Mouse (Mus musculus) R1 (cell line): ENCODE measurements around the gene P4ha3.
A peak's percentile ranks its signal among the peaks of the same experiment; 100 is the strongest.

Experiments
- DNase-seq: peaks from one replicate; pipeline ENCODE4 v3.0.0-alpha.2; 2018; ENCODE audit warnings: low read depth, low spot score

Gene P4ha3

DNA sequence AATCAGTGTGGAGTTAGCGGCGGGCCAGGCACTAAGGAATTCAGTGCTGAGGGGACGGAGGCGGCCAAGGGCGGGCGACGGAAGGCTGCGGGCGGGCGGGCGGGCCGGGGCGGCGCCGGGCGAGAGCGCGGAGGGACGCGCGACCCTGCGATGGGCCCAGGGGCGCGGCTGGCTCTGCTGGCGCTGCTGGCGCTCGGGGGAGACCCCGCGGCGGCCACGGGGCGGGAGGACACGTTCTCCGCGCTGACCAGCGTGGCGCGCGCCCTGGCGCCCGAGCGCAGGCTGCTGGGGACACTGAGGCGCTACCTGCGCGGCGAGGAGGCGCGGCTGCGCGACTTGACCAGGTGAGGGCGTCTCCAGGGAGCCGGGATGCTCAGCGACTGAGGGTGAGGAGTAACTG lies at the start of gene P4ha3:
P4ha3 (plus strand) TSS at position 138 of the 400 bp plus-strand sequence.
- peak; percentile 61 for DNase-seq

DNA sequence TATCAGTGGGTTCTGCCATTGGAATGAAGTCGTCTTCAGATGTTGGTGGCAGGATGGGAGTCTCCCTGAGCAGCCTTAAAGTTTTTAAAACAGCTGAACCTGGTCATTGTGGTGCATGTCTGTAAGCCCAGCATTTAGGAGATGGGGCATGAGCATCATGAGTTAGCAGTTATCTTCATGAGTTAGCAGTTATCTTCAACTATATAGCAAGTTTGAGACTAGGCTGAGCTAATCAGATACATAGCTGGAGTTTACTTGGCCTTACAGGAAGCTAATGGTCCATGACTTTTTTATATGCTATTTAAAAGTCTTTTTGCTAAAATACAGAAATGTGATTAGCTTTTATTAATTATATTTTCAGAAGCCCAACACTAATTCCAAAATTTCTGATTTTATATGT lies 47.0 kb upstream of the P4ha3 start:
- DNase-seq: no peak

GRCm38 (mm10) chr7:100240601-100241000 lies 44.7 kb upstream of the P4ha3 start:
- no peak for DNase-seq

DNA sequence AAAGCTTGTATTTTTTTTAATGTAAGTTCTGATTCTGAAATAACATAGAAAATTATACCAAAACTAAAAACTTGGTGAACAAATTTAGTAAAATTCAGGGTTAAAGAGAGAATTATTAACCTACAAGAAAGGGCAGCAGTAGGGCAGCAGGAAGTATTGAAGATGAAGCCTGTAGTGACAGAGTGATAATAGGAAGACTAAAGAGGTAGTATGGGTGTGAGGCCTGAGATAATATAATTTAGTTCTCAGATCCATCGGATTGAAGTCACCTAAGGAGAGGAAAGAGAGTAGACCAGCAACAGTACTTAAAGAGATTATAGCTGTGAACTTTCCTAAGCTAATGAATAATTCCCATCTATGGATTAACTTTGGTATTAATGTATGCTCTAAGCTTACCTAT lies 42.3 kb upstream of the P4ha3 start:
- no peak for DNase-seq

GRCm38 (mm10) chr7:100244225-100244624 lies 41.1 kb upstream of the P4ha3 start:
- no peak for DNase-seq

DNA sequence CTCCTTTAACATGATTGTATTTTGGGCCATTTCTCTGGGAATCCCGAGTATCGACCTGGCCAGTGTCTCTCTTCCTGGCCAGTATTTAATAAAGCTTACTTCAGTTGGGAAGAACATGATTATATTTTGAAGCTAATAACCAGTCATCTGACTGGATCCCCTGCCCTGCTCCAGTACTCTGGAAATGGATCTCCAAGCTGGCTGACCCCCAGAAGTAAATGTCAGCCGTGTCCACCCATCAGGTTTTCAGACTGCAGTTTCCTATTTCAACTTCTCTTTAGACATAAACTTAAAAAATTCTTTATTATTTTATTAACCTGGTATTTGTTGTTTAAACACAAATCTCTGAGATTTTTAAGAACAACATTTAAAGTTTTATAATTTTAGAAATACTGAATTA lies 40.1 kb upstream of the P4ha3 start:
- no peak for DNase-seq

- DNase-seq: peak; percentile 14
These were observed 34.7 kb upstream of the P4ha3 start for GRCm38 (mm10) chr7:100250667-100251066.

GRCm38 (mm10) chr7:100262350-100262749 lies 23.0 kb upstream of the P4ha3 start:
- DNase-seq: peak; percentile 27

GRCm38 (mm10) chr7:100264934-100265333 lies 20.4 kb upstream of the P4ha3 start:
- peak; percentile 54 for DNase-seq

DNA sequence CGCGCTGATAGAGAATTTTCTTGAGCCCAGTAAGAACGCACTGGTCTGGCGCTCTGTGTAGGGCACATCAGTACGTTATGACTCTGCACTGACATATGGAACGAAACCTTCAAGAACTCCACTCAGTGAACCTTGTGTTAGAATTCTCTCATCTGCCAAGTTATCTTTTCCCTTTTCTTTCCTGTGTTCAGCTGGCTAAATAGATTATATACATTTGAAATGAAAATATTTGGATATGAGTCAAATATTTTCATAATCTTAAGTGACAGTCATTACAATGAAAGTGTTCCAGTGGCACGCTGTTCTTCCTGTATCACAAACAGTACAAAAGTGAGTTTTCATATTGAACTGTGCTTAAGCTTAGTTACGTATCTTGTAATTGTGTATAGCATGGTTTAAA lies 13.0 kb upstream of the P4ha3 start:
- DNase-seq: no peak

DNA sequence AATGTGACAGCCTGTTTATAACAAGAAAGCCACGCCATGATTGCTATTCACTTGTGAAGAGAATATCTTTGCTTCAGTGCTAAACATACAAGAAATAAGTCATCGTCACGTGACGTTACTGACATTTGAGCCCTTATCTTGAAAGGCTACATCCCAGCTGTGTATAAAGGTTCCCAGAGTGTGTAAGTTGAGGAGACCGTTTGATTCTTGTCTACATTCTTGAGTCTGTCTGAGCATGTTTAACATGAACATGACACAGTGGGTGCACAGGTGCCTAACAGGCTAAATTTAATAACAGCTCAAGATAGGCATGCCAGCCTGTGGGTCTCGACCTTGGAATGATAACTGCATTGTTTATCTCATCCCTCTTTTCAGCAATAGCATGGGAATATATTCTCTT lies 10.8 kb upstream of the P4ha3 start:
- DNase-seq: no peak

DNA sequence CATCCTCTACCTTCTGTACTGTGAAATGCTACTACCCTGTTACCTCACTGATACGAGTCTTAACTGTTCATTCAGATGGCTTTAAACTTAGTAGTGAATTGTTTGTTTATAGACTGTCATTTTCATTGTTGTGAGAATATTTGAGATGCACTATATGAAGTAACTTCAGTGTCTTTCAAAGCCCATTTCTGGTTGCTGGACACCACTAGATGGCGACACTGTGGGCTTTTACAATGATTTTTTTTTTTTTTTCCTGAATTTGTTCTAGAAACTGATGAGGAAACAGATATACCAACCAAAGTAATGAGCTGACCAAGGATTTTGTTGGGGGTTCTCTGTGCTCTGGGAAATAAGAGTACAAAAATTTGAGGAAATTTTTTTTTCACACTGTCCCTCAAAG lies 8.9 kb upstream of the P4ha3 start:
- DNase-seq: peak; percentile 14

GRCm38 (mm10) chr7:100279803-100280202 lies 5.5 kb upstream of the P4ha3 start:
- DNase-seq: peak; percentile 70

GRCm38 (mm10) chr7:100281596-100281995 lies 3.7 kb upstream of the P4ha3 start:
- no peak for DNase-seq

DNA sequence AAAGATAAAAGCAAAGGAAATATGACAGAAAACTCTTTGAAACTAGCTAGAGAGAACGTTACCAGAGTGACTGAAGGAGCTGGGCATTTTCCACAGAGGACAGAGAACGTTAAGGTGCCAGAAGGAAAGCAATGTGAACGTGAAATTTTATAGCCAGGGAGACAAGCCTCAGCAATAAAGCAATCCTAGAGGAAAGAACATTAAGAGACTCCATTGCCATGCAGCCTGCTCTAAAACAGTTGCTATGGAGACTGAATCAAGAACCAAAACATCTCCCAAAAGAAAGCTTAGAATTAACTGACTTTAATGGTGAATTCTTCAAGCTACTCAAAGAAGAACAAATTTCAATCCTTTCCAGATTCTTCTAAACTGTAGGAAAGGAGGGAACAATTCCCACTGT lies 2.0 kb upstream of the P4ha3 start:
- no peak for DNase-seq

DNA sequence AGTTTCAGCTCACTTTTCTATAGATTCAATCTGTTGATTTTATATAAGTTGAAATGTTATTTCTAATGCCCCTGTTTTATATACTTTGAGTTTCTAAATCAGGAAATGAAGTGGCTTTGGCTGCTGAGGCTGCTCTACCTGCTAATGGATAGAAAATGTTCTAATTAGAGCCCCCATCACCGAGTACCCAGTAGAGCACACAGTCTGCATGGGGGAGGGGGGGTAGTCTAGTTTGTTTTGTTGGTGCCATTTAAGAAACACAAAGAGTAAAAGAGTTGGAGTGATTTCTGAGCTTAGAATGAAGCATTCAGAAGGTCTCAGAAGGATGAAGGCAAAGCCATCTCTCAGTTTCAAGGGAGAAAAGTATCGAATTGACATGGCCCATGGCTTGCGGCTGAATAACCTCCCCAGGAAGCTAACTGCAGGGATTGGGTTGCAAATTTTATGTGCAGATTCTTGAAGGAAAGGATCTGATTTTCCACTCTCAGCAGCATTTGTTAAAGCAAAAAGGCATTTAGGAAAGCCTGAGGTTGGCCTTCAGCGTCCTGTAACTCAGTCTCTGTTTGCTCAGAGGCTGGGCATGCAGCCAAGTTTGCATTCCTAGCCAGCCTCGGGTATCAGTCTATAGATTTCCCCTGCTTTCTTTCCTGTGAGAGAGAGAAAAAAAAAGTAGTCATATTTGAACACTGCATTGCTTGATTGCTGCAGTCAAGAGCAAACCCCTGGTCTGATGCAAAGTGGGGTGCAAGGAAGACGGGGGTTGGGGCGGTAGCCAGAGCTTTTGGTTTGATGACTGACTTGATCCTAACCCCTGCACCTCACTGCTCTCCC lies 2.6 kb downstream of the P4ha3 start:
- peak; percentile 76 for DNase-seq

- DNase-seq: peak; percentile 54
These were observed 3.3 kb downstream of the P4ha3 start for GRCm38 (mm10) chr7:100288622-100289021.

DNA sequence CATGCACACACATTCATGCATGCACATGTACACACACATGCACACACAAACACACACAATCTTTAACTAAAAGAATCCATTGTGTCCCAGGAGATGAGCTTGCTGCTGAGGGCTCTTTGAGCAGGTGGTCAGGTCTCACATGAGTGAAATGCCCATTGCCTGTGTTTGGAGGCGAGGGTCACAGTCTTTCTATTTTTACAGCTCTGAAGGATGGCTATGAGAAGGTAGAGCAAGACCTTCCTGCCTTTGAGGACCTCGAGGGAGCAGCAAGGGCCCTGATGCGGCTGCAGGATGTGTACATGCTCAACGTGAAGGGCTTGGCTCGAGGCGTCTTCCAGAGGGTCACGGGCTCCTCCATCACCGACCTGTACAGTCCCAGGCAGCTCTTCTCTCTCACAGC lies 8.2 kb downstream of the P4ha3 start:
- no peak for DNase-seq

DNA sequence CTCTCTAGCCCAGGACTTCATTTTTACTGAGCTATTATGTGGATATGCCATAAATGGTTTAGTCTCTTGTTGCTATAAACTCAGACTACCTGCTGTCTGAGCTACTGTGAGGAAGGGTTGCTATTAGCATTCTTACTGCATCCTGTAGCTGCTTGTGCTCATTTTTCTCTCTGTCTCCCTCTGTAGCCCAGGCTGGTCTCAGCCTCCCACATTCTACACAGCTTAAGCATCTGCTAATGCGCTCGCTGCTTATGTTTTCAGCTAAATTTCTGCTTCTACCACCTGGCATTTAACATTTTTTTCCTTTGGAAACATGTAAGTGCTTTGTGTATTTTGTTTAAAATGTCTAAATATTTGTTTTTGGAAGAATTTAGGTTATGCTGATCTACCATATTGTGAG lies 10.4 kb downstream of the P4ha3 start:
- DNase-seq: no peak

GRCm38 (mm10) chr7:100296699-100297098 lies 11.4 kb downstream of the P4ha3 start:
- DNase-seq: no peak

DNA sequence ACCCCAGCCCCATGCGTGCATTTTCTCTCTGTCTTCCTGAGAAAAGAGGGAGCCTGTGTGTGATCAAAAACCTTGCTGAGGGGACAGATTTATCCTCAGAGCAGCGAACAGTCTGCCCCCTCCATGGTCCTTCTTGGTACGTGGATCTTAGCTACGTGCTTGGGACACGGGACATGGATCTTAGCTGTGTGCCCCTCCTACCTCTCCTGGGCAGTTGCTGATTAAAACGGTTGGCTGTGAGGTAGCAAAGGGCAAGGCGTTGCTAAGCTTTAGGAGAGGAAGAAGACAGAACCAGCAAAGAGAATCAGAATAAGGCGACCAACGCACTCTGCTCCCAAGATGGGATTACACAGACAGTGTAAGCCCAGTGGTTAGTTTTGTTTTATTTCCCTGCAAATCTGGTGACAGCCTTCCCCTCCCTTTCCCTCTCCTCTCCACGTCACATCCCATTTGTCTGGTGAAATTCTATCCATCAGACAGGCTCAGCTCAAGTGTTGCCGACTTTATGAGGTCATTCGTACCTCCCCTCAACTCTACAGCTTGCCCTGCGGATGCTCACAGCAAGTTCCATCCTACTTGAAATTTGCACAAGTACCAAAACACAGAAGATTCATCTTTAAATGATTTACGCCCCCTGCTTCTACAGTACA lies 13.7 kb downstream of the P4ha3 start:
- DNase-seq: no peak

DNA sequence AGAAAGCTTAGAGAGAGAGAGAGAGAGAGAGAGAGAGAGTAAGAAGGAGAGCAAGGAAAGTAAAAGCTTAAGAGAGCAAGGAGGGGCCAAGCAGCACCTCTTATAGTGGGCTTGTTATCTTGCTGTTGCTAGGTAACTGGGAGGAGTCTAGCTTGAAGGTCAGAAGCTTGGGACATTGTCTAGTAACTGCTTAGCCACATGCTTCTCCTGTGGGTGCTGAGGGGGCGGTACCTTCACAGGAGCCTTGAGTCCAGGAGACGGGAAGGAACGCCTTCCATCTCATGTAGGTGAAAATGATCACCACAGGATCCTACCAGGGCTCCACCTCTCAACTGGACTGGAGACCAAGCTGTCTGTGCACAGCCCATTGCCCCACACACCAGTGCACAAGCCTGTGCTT lies 16.1 kb downstream of the P4ha3 start:
- DNase-seq: no peak

DNA sequence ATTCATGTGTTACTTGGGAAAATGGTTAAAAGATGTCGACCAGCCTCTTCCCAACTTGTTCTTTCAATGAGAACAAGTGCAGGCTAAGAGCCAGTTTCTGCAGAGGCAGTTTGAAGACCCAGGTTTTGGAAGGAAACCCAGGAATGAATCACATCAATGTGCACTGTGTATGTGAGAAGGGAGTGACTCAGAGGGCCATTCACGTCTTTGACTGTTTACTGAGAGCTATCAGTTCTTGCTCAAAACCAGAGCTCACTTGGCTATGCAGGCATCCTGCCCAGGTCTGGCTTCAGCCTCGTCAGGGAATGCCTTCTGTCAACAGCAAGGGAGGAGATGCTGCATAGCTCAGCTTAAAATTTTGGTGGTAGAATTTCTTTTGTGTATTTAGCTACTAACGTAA lies 17.0 kb downstream of the P4ha3 start:
- no peak for DNase-seq
